Mouse (Mus musculus): ENCODE measurements at regions not wholly inside any gene's neighbourhood (a gene's known extent, or its start where the extent isn't known, plus 50 kb on each side); places are given as distances from the start of the nearest gene placed in this dataset.
A peak's percentile ranks its signal among the peaks of the same experiment; 100 is the strongest.

- Histone ChIP-seq H3K27me3 (replicated peaks; ENCODE audit: control insufficient read depth, insufficient read depth, low read length) (no peaks in the 10 kb centered on the region), H3K4me1 (ENCODE audit: control insufficient read depth, insufficient read depth, low read length) (peaks cover 6% of the 10 kb centered on the region; the same call in 1 of the 2 replicates), H3K9ac (ENCODE audit: low read depth, low read length) (peak overlapping the region; percentile 30; the same call in 1 of the 2 replicates), H3K4me2 (ENCODE audit: low read depth, low read length) (peak overlapping the region; percentile 38), H3K27ac (replicated peaks; ENCODE audit: low read depth, low read length) (no peak overlapping the region), H3K9me3 (ENCODE audit: control insufficient read depth, low read length) (peaks cover under 1% of the 10 kb centered on the region; the same call in 1 of the 2 replicates), H3K36me3 (ENCODE audit: control insufficient read depth, insufficient read depth, low read length) (no peaks in the 10 kb centered on the region), H3K4me3 (ENCODE audit: low read depth, low read length) (no peak overlapping the region)
- DNase-seq (ENCODE audit: low spot score) (peak; percentile 32), ATAC-seq (ENCODE audit: low read depth) (no peak)
- 2% methylated on average over 13 of the region's 13 CpGs for WGBS
These were observed 145.6 kb upstream of the Zfp507 start for GRCm38 (mm10) chr7:35948389-35948788.

DNA sequence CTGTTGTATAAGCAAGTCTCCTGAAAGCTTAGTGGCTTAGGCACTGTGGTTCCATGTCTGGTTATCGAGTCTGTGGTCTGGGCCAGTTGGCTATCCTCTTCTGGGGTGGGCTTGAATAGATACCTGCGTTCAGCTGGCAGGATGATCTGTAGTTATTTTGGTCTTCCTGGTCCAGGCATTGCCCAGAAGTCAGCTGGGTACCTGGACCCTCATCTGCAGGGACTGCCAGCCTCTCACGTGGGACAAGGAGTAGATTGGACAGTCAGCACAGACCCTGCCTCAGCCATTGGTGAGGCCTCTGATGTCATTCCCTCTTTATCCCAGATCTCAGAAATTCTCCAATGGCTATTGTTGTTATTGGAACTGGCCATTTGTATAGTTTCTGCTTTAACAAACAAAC is 138.3 kb upstream of the Zfp507 start:
- WGBS, result 81% methylated on average over 3 of the region's 3 CpGs
- H3K4me2 ChIP-seq (ENCODE audit: low read depth, low read length), result no peak overlapping the region
- no peaks in the 10 kb centered on the region for H3K36me3 ChIP-seq (ENCODE audit: control insufficient read depth, insufficient read depth, low read length)
- no peak overlapping the region for H3K27ac ChIP-seq (replicated peaks; ENCODE audit: low read depth, low read length)
- no peak overlapping the region for H3K9ac ChIP-seq (ENCODE audit: low read depth, low read length)
- H3K4me1 ChIP-seq (ENCODE audit: control insufficient read depth, insufficient read depth, low read length), result no peaks in the 10 kb centered on the region
- DNase-seq (ENCODE audit: low spot score), result no peak
- ATAC-seq (ENCODE audit: low read depth), result no peak
- H3K27me3 ChIP-seq (replicated peaks; ENCODE audit: control insufficient read depth, insufficient read depth, low read length), result no peaks in the 10 kb centered on the region
- H3K4me3 ChIP-seq (ENCODE audit: low read depth, low read length), result no peak overlapping the region
- H3K9me3 ChIP-seq (ENCODE audit: control insufficient read depth, low read length), result no peaks in the 10 kb centered on the region

DNA sequence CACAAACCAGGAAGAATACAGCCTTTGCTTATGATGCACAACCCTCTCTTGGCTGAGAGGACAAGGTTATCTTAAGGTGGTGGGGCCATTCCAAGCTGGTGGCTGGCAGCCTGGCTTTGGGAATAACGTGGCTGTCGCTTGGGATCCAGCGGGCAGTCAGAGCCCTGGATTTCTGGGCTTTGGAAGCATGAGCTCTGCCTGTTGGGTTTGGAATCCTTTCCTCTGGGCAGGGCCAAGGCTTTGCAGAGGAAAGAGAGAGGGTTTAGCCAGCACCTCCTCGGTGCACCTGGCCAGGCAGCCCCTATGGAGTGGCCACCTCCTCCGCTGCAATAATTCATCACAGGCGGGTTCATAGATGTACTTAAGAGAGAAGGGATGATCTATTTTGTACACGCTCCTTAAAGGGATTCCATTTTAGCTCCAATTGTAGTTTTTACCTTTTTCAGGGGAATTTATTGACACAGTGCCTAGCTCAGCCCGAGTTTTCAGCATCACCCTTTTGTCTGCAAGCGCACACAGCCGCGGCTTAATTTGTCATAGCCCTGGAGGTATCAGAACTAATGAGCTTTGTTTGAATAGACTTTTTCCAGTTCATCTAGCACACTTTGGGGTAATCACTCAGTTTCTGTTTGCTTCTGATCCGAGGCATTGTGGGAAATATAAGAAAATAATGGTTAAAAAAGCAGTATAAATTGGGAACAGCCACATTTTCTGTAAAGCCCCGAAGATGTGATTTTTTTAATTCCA is 135.5 kb upstream of the Zfp507 start:
- no peak overlapping the region for H3K9ac ChIP-seq (ENCODE audit: low read depth, low read length)
- no peaks in the 10 kb centered on the region for H3K4me1 ChIP-seq (ENCODE audit: control insufficient read depth, insufficient read depth, low read length)
- no peaks in the 10 kb centered on the region for H3K27me3 ChIP-seq (replicated peaks; ENCODE audit: control insufficient read depth, insufficient read depth, low read length)
- H3K9me3 ChIP-seq (ENCODE audit: control insufficient read depth, low read length), result no peaks in the 10 kb centered on the region
- H3K36me3 ChIP-seq (ENCODE audit: control insufficient read depth, insufficient read depth, low read length), result no peaks in the 10 kb centered on the region
- DNase-seq (ENCODE audit: low spot score), result no peak
- no peak overlapping the region for H3K4me3 ChIP-seq (ENCODE audit: low read depth, low read length)
- 62% methylated on average over 13 of the region's 13 CpGs for WGBS
- no peak overlapping the region for H3K4me2 ChIP-seq (ENCODE audit: low read depth, low read length)
- no peak for ATAC-seq (ENCODE audit: low read depth)
- H3K27ac ChIP-seq (replicated peaks; ENCODE audit: low read depth, low read length), result no peak overlapping the region

GRCm38 (mm10) chr7:35926749-35927148 is 123.9 kb upstream of the Zfp507 start:
- 87% methylated on average over 4 of the region's 4 CpGs for WGBS
- DNase-seq (ENCODE audit: low spot score), result no peak
- Histone ChIP-seq H3K36me3 (ENCODE audit: control insufficient read depth, insufficient read depth, low read length) (no peaks in the 10 kb centered on the region), H3K4me3 (ENCODE audit: low read depth, low read length) (no peak overlapping the region), H3K4me2 (ENCODE audit: low read depth, low read length) (no peak overlapping the region), H3K27ac (replicated peaks; ENCODE audit: low read depth, low read length) (no peak overlapping the region), H3K4me1 (ENCODE audit: control insufficient read depth, insufficient read depth, low read length) (no peaks in the 10 kb centered on the region), H3K9me3 (ENCODE audit: control insufficient read depth, low read length) (peaks cover 15% of the 10 kb centered on the region; the same call in 1 of the 2 replicates), H3K9ac (ENCODE audit: low read depth, low read length) (no peak overlapping the region), H3K27me3 (replicated peaks; ENCODE audit: control insufficient read depth, insufficient read depth, low read length) (peaks cover 8% of the 10 kb centered on the region; the same call in 1 of the 2 replicates)
- no peak for ATAC-seq (ENCODE audit: low read depth)

DNA sequence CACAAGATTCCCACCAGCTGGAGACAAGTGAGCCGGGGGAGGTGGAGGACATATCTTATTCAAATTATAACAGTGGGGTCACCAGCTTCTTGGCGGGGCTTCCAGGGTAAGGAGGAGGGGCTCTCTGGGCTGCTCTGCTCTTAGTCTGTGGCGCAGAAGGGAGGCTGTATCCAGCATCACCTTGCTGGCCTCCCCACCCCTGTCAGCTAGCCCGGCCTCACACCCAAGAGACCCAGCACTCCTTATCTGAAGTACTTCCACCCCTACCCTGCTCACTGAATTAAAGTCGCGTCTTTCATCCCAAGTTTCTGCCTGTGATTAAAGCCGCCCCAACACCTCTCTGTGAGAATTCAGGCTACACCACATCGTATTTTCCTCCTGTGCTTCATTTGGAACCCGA is 119.8 kb upstream of the Zfp507 start:
- 24% methylated on average over 9 of the region's 9 CpGs for WGBS
- Histone ChIP-seq H3K4me1 (ENCODE audit: control insufficient read depth, insufficient read depth, low read length) (peaks cover 5% of the 10 kb centered on the region; the same call in 1 of the 2 replicates), H3K4me2 (ENCODE audit: low read depth, low read length) (peak overlapping the region; percentile 8; the same call in 1 of the 2 replicates), H3K9me3 (ENCODE audit: control insufficient read depth, low read length) (peaks cover 9% of the 10 kb centered on the region; the same call in 1 of the 2 replicates), H3K4me3 (ENCODE audit: low read depth, low read length) (no peak overlapping the region), H3K27ac (replicated peaks; ENCODE audit: low read depth, low read length) (no peak overlapping the region), H3K27me3 (replicated peaks; ENCODE audit: control insufficient read depth, insufficient read depth, low read length) (peaks cover 8% of the 10 kb centered on the region; the same call in 1 of the 2 replicates), H3K36me3 (ENCODE audit: control insufficient read depth, insufficient read depth, low read length) (no peaks in the 10 kb centered on the region), H3K9ac (ENCODE audit: low read depth, low read length) (no peak overlapping the region)
- DNase-seq (ENCODE audit: low spot score) (no peak), ATAC-seq (ENCODE audit: low read depth) (no peak)

DNA sequence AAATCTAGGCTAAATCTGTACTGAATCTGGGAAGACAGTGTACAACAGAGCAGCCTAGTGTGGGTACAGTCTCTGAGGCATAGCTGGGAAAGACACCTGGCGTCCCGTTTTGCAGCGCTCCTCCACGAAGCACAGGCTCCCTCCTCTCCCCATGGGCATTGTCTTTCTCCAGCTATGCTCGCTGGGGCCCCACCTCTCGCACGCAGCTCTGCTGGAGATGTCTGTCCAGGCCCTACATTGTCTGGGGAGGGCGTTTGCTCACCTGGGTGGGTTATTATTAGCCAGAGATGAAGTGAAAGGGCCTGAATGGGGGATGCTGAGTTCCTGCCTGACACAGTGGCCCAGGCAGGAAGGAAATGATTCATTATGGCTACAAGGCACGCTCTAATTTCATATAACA is 118.1 kb upstream of the Zfp507 start:
- Histone ChIP-seq H3K4me1 (ENCODE audit: control insufficient read depth, insufficient read depth, low read length) (peaks cover 5% of the 10 kb centered on the region; the same call in 1 of the 2 replicates), H3K36me3 (ENCODE audit: control insufficient read depth, insufficient read depth, low read length) (no peaks in the 10 kb centered on the region), H3K9me3 (ENCODE audit: control insufficient read depth, low read length) (peaks cover 6% of the 10 kb centered on the region; the same call in 1 of the 2 replicates), H3K27me3 (replicated peaks; ENCODE audit: control insufficient read depth, insufficient read depth, low read length) (peaks cover 8% of the 10 kb centered on the region; the same call in 1 of the 2 replicates), H3K4me3 (ENCODE audit: low read depth, low read length) (no peak overlapping the region), H3K9ac (ENCODE audit: low read depth, low read length) (no peak overlapping the region), H3K4me2 (ENCODE audit: low read depth, low read length) (no peak overlapping the region), H3K27ac (replicated peaks; ENCODE audit: low read depth, low read length) (no peak overlapping the region)
- DNase-seq (ENCODE audit: low spot score) (no peak), ATAC-seq (ENCODE audit: low read depth) (no peak)
- WGBS, result 25% methylated on average over 9 of the region's 9 CpGs

DNA sequence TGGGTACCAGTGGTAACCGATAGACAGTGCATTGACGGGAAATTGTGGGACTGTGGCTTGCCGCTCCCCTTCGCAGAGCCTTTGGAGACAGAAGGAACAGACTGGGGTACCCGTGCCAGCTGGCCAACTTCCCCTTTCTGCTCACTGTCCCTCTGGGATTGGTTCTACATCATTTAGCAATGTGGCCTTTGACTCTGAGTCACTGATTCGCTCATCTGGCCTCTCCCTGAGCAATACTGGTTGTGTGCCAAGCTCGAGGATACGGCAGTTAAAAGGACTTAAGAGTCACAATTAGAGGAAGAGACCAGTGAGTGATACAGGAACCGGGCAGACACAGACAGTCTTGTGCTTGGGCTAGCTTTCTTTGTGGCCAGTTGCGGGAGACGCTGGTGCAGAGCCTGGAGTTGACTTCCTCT is 117.4 kb upstream of the Zfp507 start:
- 73% methylated on average over 11 of the region's 11 CpGs for WGBS
- Histone ChIP-seq H3K36me3 (ENCODE audit: control insufficient read depth, insufficient read depth, low read length) (no peaks in the 10 kb centered on the region), H3K4me3 (ENCODE audit: low read depth, low read length) (no peak overlapping the region), H3K9ac (ENCODE audit: low read depth, low read length) (no peak overlapping the region), H3K27me3 (replicated peaks; ENCODE audit: control insufficient read depth, insufficient read depth, low read length) (peaks cover 8% of the 10 kb centered on the region; the same call in 1 of the 2 replicates), H3K4me1 (ENCODE audit: control insufficient read depth, insufficient read depth, low read length) (peaks cover 5% of the 10 kb centered on the region; the same call in 1 of the 2 replicates), H3K27ac (replicated peaks; ENCODE audit: low read depth, low read length) (no peak overlapping the region), H3K9me3 (ENCODE audit: control insufficient read depth, low read length) (peaks cover 5% of the 10 kb centered on the region; the same call in 1 of the 2 replicates), H3K4me2 (ENCODE audit: low read depth, low read length) (no peak overlapping the region)
- peak; percentile 36 for DNase-seq (ENCODE audit: low spot score)
- ATAC-seq (ENCODE audit: low read depth), result no peak

DNA sequence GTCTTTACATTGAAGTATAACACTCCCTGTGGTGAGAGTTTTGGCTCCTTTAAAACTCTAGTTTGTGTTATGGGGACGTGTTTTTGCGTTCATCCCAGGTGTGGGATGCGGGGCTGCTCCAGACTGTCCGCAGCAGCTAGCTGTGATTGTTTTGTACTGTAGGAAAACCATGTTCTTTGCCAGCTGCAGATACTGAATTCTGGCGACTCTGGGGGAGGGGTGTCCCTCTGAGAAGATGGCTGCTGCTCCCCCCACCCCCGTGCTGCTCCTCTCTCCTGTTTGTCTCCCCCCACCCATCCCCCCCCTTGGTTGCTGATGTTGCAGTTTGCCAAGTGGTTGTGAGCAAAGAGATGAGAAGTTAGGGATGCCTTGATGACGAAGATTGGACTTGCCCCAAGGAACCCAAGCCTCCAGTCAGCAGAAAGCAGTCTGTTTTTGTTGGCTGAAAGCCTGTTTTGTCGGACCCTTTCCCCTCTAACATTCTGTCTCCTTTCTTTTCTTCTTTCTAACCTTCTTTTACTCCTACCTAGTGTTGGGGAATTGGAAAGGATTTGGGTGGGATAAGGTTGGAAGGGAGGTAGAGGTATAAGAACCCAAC is 107.4 kb upstream of the Zfp507 start:
- H3K4me1 ChIP-seq (ENCODE audit: control insufficient read depth, insufficient read depth, low read length), result no peaks in the 10 kb centered on the region
- H3K4me2 ChIP-seq (ENCODE audit: low read depth, low read length), result no peak overlapping the region
- H3K9ac ChIP-seq (ENCODE audit: low read depth, low read length), result no peak overlapping the region
- H3K9me3 ChIP-seq (ENCODE audit: control insufficient read depth, low read length), result no peaks in the 10 kb centered on the region
- ATAC-seq (ENCODE audit: low read depth) (no peak), DNase-seq (ENCODE audit: low spot score) (no peak)
- no peaks in the 10 kb centered on the region for H3K27me3 ChIP-seq (replicated peaks; ENCODE audit: control insufficient read depth, insufficient read depth, low read length)
- no peak overlapping the region for H3K27ac ChIP-seq (replicated peaks; ENCODE audit: low read depth, low read length)
- no peak overlapping the region for H3K4me3 ChIP-seq (ENCODE audit: low read depth, low read length)
- 51% methylated on average over 8 of the region's 8 CpGs for WGBS
- no peaks in the 10 kb centered on the region for H3K36me3 ChIP-seq (ENCODE audit: control insufficient read depth, insufficient read depth, low read length)

All from embryonic facial prominence, embryonic 14.5 days (tissue).